Mouse (Mus musculus) CH12.LX (cell line): Measurements from ENCODE around the gene Kif26b.

Experiments used
- CTCF ChIP-seq, 2 experiments: IDR thresholded peaks in 1 of 2; conservative IDR thresholded peaks in 1 of 2; 2 replicates each; pipeline ENCODE4 v1.5.1; 2011 to 2012; ENCODE audit warnings: low read depth in 2 of 2, low read length in 2 of 2, improper control_type of control experiment in 1 of 2, inconsistent platforms in 1 of 2, mild to moderate bottlenecking in 1 of 2, moderate library complexity in 1 of 2
- E2F4 ChIP-seq: IDR thresholded peaks from 2 replicates; pipeline ENCODE4 v1.6.1; 2011; ENCODE audit warnings: low read depth, low read length, improper control_type of control experiment; ENCODE audit not compliant: insufficient replicate concordance
- EP300 ChIP-seq: IDR thresholded peaks from 2 replicates; pipeline ENCODE4 v1.6.1; 2011; ENCODE audit warnings: low read length, improper control_type of control experiment
- MEF2A ChIP-seq: IDR thresholded peaks from 2 replicates; pipeline ENCODE4 v1.6.1; 2014; ENCODE audit warnings: low read depth, mild to moderate bottlenecking, inconsistent platforms, low read length, improper control_type of control experiment, borderline replicate concordance
- NELFE ChIP-seq: IDR thresholded peaks from 2 replicates; pipeline ENCODE4 v1.6.1; 2011; ENCODE audit warnings: low read depth, low read length, improper control_type of control experiment
- NRF1 ChIP-seq: IDR thresholded peaks from 2 replicates; pipeline ENCODE4 v1.6.1; 2014; ENCODE audit warnings: low read depth, mild to moderate bottlenecking, inconsistent platforms, low read length, improper control_type of control experiment, moderate library complexity
- POLR2A ChIP-seq: IDR thresholded peaks from 2 replicates; pipeline ENCODE4 v1.6.1; 2011; ENCODE audit warnings: low read depth, mild to moderate bottlenecking, improper control_type of control experiment, low read length
- TCF12 ChIP-seq: IDR thresholded peaks from 2 replicates; pipeline ENCODE4 v1.6.1; 2014; ENCODE audit warnings: low read depth, mild to moderate bottlenecking, inconsistent platforms, low read length, improper control_type of control experiment
- USF1 ChIP-seq: IDR thresholded peaks from 2 replicates; pipeline ENCODE4 v1.6.1; 2014; ENCODE audit warnings: low read depth, mild to moderate bottlenecking, inconsistent platforms, low read length, improper control_type of control experiment
- ZNF384 ChIP-seq: IDR thresholded peaks from 2 replicates; pipeline ENCODE4 v1.6.1; 2012; ENCODE audit warnings: low read depth, low read length, improper control_type of control experiment, inconsistent platforms

DNA sequence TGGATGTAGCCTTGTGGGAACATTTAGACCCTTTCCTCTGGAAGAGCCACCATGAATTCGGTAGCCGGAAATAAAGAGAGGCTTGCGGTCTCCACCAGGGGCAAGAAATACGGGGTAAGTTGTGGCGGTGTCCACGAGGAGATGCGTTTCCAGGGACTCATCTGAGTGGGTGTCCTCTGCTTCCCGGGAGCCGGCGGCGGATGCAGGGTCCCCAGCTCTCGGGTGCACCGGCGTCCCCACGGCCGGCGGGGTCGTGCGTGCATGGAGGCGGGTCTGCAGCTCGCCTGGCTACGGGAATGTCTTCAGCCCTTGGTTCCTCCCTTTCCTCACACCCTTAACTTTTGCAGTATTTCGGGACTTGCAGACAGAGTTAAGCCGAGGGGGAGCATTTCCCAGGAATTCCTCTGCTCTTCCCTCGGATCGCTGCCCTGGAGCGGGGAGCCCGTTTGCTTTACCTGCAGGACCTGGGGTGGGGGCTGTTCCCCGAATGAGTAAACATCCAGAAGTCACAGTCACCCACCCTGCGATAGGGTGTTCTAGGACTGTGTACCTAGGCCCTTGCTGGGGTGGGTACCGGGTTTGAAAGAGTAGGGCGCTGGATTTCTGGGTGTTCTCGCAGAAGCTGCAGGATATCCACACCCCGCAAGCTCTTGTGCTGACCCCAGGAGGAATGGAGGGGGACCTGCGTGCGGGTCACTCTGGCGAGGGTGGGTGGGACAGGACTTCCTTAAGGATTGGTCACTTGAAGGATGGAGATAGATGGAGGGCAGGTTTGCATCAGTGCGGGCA is 781 bp downstream of the Kif26b start:
- no peak for TF ChIP-seq TCF12
- TF ChIP-seq NELFE: no peak
- TF ChIP-seq USF1: no peak
- TF ChIP-seq NRF1: no peak
- TF ChIP-seq EP300: no peak
- TF ChIP-seq MEF2A: no peak
- no peak for TF ChIP-seq POLR2A
- no peak for TF ChIP-seq E2F4
- no peak for TF ChIP-seq ZNF384
- no peak for TF ChIP-seq CTCF (conservative IDR thresholded peaks at IDR 0.05 in 1 of 2, IDR thresholded peaks at IDR 0.05 in 1 of 2; ENCODE audit: low read depth in 2 of 2, low read length in 2 of 2)
